Mouse (Mus musculus) hindbrain, postnatal 0 days (tissue): Measurements from ENCODE around the gene Med20. TPM values are rescaled to one million over a fixed set of nuclear protein-coding genes. Genes with fewer than 3 reads are reported as not detected.

Source experiments
- ATAC-seq: fragments of 200-750 bp; cut with Nextera tagmentation; 2 replicates; pipeline ENCODE4 v1.8.0; 2017; ENCODE audit warnings: mild to moderate bottlenecking, moderate TSS enrichment, moderate library complexity
- DNase-seq: peaks from one replicate; pipeline ENCODE4 v3.0.0-alpha.2; 2015; ENCODE audit warnings: low spot score
- H3K27ac ChIP-seq: fragments of 300-500 bp; sonication (generic); 2 replicates; pipeline ENCODE4 v1.5.1; 2014; ENCODE audit warnings: mild to moderate bottlenecking
- H3K27me3 ChIP-seq: fragments of 300-500 bp; sonication (generic); 2 replicates; pipeline ENCODE4 v1.6.1; 2014; ENCODE audit warnings: low read length, mixed read lengths; ENCODE audit not compliant: insufficient read depth
- H3K36me3 ChIP-seq: fragments of 300-500 bp; sonication (generic); 2 replicates; pipeline ENCODE4 v1.6.1; 2014; ENCODE audit warnings: low read length, mixed read lengths; ENCODE audit not compliant: insufficient read depth
- H3K4me1 ChIP-seq: fragments of 300-500 bp; sonication (generic); 2 replicates; pipeline ENCODE4 v1.6.1; 2014; ENCODE audit warnings: antibody characterized with exemption, low read length, mixed read lengths; ENCODE audit not compliant: insufficient read depth
- H3K4me2 ChIP-seq: fragments of 300-500 bp; sonication (generic); 2 replicates; pipeline ENCODE4 v1.6.1; 2014; ENCODE audit warnings: low read depth, mild to moderate bottlenecking, low read length, moderate library complexity, mixed read lengths
- H3K4me3 ChIP-seq: fragments of 300-500 bp; sonication (generic); 2 replicates; pipeline ENCODE4 v1.5.1; 2014; ENCODE audit warnings: low read length
- H3K9ac ChIP-seq: fragments of 300-500 bp; sonication (generic); replicated peaks from 2 replicates; pipeline ENCODE4 v1.6.1; 2014; ENCODE audit warnings: mild to moderate bottlenecking, low read length, moderate library complexity, mixed read lengths
- H3K9me3 ChIP-seq: fragments of 300-500 bp; sonication (generic); 2 replicates; pipeline ENCODE4 v1.6.1; 2016; ENCODE audit warnings: low read length, mixed read lengths
- CTCF ChIP-seq: IDR thresholded peaks from 2 replicates; pipeline ENCODE4 v1.5.1; 2016; ENCODE audit warnings: antibody characterized with exemption, control low read depth, low read depth
- WGBS: fragments of 180-500 bp; shearing (Covaris S2); extraction: QIAGEN DNeasy Blood & Tissue Kit; methylation state at CpG from one replicate; pipeline ENCODE4 v1.1.7; 2014; 5-methylcytosine and 5-hydroxymethylcytosine counted together
- polyA plus RNA-seq: library from polyadenylated mRNA; unstranded; fragments of >200 nt; fragmentation: Nextera tagmentation; extraction: Ambion mirVana; gene quantifications from 2 replicates; pipeline ENCODE4 v1.2.1, GENCODE M21; 2015
- total RNA-seq: library from RNA; depleted of rRNA; stranded (reverse); fragments of >200 nt; gene quantifications from 2 replicates; pipeline ENCODE4 v1.2.3, GENCODE M21; 2014; rRNA removed

The Med20 gene
- 27.9 and 40.9 TPM in 2 replicates for total RNA-seq
- polyA plus RNA-seq, result 27.3 and 27.9 TPM in 2 replicates

- Histone ChIP-seq H3K36me3 (peaks cover 14% of the 10 kb centered on the region), H3K9me3 (no peaks in the 10 kb centered on the region), H3K27ac (peak within 1 kb of the TSS; percentile 85), H3K9ac (peak within 1 kb of the TSS; percentile 82), H3K4me3 (peak within 1 kb of the TSS; percentile 86), H3K27me3 (no peaks in the 10 kb centered on the region), H3K4me2 (peak within 1 kb of the TSS; percentile 96), H3K4me1 (peaks cover 14% of the 10 kb centered on the region)
- DNase-seq, result peak; percentile 98
- peak; percentile 87 for TF ChIP-seq CTCF
- peak; percentile 96 for ATAC-seq
- WGBS, result 1% methylated on average over 59 of the region's 59 CpGs
Measured at GRCm38 (mm10) chr17:47610849-47611660, at the start of gene Med20, which contains the start of the genes Bysl and Gm20517. TSS of gene Med20 (plus strand) at chr17:47611582. TSS of gene Bysl (minus strand) at chr17:47611492. TSS of gene Gm20517 (plus strand) at chr17:47611589.

GRCm38 (mm10) chr17:47562875-47563274 lies 48.5 kb upstream of the Med20 start:
- DNase-seq, result no peak
- no peaks in the 10 kb centered on the region for H3K36me3 ChIP-seq
- H3K27me3 ChIP-seq, result no peaks in the 10 kb centered on the region
- no peak overlapping the region for H3K4me3 ChIP-seq
- H3K4me1 ChIP-seq, result no peaks in the 10 kb centered on the region
- H3K9ac ChIP-seq, result no peak overlapping the region
- H3K4me2 ChIP-seq, result no peak overlapping the region
- ATAC-seq, result no peak
- H3K27ac ChIP-seq, result no peak overlapping the region
- 83% methylated on average over 6 of the region's 6 CpGs for WGBS
- TF ChIP-seq CTCF, result no peak
- no peaks in the 10 kb centered on the region for H3K9me3 ChIP-seq

GRCm38 (mm10) chr17:47564612-47565011 lies 46.8 kb upstream of the Med20 start:
- TF ChIP-seq CTCF, result no peak
- ATAC-seq, result no peak
- 88% methylated on average over 5 of the region's 5 CpGs for WGBS
- Histone ChIP-seq H3K4me3 (no peak overlapping the region), H3K9me3 (no peaks in the 10 kb centered on the region), H3K4me2 (no peak overlapping the region), H3K36me3 (no peaks in the 10 kb centered on the region), H3K27ac (no peak overlapping the region), H3K27me3 (no peaks in the 10 kb centered on the region), H3K4me1 (no peaks in the 10 kb centered on the region), H3K9ac (no peak overlapping the region)
- no peak for DNase-seq

GRCm38 (mm10) chr17:47566133-47566532 lies 45.2 kb upstream of the Med20 start:
- H3K4me3 ChIP-seq, result no peak overlapping the region
- no peak overlapping the region for H3K9ac ChIP-seq
- H3K4me1 ChIP-seq, result no peaks in the 10 kb centered on the region
- DNase-seq (no peak), ATAC-seq (no peak)
- H3K9me3 ChIP-seq, result no peaks in the 10 kb centered on the region
- no peak for TF ChIP-seq CTCF
- no peak overlapping the region for H3K4me2 ChIP-seq
- no peaks in the 10 kb centered on the region for H3K36me3 ChIP-seq
- WGBS, result 8% methylated on average over 2 of the region's 2 CpGs
- H3K27me3 ChIP-seq, result no peaks in the 10 kb centered on the region
- H3K27ac ChIP-seq, result no peak overlapping the region

GRCm38 (mm10) chr17:47567271-47567670 lies 44.1 kb upstream of the Med20 start:
- no peak for TF ChIP-seq CTCF
- Histone ChIP-seq H3K9me3 (no peaks in the 10 kb centered on the region), H3K4me3 (no peak overlapping the region), H3K9ac (no peak overlapping the region), H3K27me3 (no peaks in the 10 kb centered on the region), H3K27ac (no peak overlapping the region), H3K4me2 (no peak overlapping the region), H3K4me1 (no peaks in the 10 kb centered on the region), H3K36me3 (no peaks in the 10 kb centered on the region)
- WGBS, result 82% methylated on average over 3 of the region's 3 CpGs
- no peak for ATAC-seq
- no peak for DNase-seq

GRCm38 (mm10) chr17:47568389-47568788 lies 43.0 kb upstream of the Med20 start:
- no peaks in the 10 kb centered on the region for H3K36me3 ChIP-seq
- ATAC-seq (no peak), DNase-seq (no peak)
- no peak for TF ChIP-seq CTCF
- no peak overlapping the region for H3K4me2 ChIP-seq
- H3K27me3 ChIP-seq, result no peaks in the 10 kb centered on the region
- no peak overlapping the region for H3K4me3 ChIP-seq
- H3K9me3 ChIP-seq, result no peaks in the 10 kb centered on the region
- H3K27ac ChIP-seq, result no peak overlapping the region
- H3K9ac ChIP-seq, result no peak overlapping the region
- 96% methylated on average over 3 of the region's 3 CpGs for WGBS
- H3K4me1 ChIP-seq, result no peaks in the 10 kb centered on the region
